Mouse (Mus musculus): ENCODE measurements around the gene Pla2g12b.

- TF ChIP-seq GATA1 (IDR thresholded peaks at IDR 0.05; ENCODE audit: borderline replicate concordance, low read length) (no peak), FLI1 (IDR thresholded peaks at IDR 0.05; ENCODE audit: low read length) (no peak)
Observed at GRCm38 (mm10) chr10:59403793-59404149, 311 bp downstream of the Pla2g12b start.

All from megakaryocyte, embryonic 14.5 days (primary cell).